Mouse (Mus musculus) granulocyte monocyte progenitor cell, adult 5-6 weeks (primary cell): ENCODE results near the gene Epsti1. TPM values are rescaled to one million over a fixed set of nuclear protein-coding genes. Genes with fewer than 3 reads are reported as not detected.

ENCODE experiments used
- ATAC-seq: replicated peaks from 2 replicates; pipeline ENCODE4 v1.8.0; 2016; ENCODE audit warnings: mild to moderate bottlenecking, moderate TSS enrichment, inconsistent platforms; ENCODE audit not compliant: poor library complexity, severe bottlenecking
- total RNA-seq, 2 experiments: library from RNA; stranded (forward) in 1 of 2; stranded (reverse) in 1 of 2; fragments of 200-712, 200-1000 nt in 1 of 2; fragments of >200 nt in 1 of 2; fragmentation: Nextera tagmentation in 1 of 2; gene quantifications; 2 replicates each; pipeline ENCODE4 v1.2.3; 2014 to 2017

The Epsti1 gene
- total RNA-seq (2014; fragmentation: Nextera tagmentation) = 6.5 and 9.5 TPM in 2 replicates
- 19.0 and 26.5 TPM in 2 replicates for total RNA-seq (2017)

DNA sequence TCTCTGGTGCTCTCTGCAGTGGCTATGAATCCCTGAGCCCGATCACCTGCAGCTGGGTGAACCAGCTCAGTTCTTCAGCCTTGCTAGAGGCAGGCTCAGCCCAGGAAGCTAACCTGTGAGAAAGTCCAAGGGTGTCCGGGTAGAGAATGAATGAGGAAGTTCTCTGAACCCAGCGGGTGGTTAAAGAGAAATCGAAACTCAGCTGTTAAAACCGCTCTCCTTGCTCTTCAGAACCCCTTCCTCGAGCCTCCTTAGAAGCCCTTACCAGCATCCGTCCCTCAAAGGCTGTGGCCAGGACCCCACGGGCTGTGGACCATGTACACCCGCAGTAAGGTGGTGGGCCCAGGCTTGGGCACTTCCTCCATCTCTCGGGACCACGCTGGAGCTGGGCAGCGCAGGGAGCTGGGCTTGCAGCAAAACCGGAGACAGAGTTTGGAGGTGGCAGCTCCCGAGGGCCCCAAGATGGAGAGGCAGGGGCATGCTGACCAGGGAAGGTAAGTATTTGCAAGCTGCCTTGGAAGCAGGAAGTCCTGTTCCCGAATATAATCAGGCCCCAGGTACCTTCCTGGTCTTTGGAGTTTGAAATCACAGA, at the start of gene Epsti1:
TSS of gene Epsti1 (plus strand) at position 69 of the 592 bp plus-strand sequence.
- peak; percentile 92 for ATAC-seq

DNA sequence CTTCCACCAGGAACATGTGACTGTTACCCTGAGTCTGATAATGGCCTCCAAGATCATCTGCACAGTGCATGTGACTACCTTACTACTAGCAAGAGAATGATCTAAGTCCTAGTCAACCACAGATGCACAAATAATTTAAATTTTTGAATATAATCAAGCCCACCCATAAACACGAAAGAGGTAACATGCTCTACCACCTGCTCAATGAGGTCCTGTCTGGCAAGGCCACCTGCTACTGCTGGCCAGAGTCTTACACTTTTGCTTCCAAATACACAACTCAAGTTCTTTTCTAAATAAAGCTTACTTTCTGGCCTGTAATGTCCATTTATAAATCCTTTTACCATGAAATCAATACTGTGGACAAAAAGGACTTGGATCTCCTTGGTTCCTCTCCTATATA, 44.1 kb upstream of the Epsti1 start:
- ATAC-seq = no peak

DNA sequence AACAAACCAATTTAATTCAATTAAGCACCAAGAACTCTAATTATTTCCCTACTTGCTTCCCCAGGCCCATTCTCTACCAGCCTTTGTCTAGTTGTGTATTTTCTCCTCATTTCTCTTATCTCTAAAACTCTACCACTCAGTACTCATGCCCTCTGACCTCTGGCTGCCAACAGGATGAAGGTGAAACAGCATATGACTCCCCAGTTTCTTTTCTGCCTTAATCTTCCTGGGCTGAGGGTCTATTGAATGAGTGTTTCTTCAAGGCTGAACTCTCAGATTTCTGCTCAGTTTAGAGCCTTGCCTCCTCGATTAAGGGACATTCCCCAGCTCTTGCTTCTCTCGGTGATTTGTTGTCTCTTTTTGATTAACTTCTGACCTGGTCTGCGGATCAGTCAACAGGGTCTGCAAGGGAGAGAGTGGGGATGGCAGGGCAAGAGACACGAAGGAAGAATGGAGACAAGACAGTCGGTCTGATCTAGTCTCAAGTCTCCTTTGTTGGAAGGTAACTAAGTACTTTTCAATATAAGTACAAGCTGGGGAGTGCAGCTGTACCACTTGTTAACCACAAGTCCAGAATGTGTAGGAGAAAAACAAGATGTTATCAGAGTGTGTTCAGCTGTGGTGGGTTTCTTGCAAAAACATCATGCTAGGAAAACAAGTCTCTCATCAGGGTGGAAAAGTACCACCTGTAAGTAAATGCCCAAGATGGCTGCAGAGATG, 43.0 kb upstream of the Epsti1 start:
- ATAC-seq = no peak

DNA sequence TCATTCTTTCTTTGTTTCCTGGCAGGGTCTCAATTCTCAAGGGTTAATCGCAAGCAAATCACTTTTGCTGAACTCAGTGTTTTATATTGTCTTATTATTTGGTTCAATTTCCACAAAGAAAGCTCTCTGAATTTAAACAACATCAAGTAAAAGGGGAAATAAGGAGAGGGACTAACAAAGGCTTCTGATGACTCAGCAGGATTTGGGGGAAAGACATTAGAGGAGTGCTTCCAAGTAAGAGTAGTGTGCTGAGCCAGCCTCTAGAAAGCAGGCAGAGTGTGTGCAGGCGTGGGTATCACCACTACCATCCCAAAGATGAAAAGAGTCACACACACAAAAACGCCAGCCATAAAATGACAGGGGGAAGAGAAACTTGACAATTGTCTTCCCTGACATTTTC, 40.0 kb upstream of the Epsti1 start:
- ATAC-seq = no peak; the same call in 1 of the 2 replicates

DNA sequence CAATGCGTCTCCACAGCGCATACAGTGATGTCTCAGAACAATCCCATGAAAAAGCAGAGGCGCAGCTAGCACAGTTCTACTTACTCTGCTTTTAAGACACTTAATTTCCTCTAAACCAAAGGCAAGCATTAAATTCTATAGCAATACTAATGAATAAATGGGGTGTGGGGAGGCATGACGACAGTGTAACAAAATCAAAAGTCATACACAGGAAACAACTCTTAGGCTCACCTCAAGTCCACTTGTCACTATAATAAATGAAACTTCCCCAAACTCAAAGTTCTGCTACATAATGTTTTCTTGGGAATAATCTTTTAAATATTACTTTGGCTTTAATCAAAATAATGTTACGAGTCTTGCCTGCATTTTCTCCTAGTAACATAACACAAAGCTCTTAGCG, 39.5 kb upstream of the Epsti1 start:
- ATAC-seq = no peak

DNA sequence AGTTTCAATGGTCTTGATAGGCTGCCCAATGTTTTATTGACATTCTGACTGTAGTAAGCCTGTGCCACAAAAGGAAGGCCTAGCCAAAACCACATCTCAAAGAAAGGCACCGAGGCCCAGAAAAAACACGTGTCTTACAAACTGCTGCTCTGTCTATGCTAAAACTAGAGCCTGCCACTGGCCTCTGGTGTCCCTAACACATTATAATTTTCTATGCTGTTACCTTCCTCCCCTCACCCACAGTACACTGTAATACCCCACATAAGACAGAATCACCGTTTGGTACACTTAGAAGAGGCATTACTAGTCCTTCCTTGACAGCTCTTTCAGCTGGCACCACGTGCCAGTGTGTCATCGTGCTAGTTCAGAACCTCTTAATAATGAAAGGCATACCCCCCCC, 36.4 kb upstream of the Epsti1 start:
- no peak for ATAC-seq

DNA sequence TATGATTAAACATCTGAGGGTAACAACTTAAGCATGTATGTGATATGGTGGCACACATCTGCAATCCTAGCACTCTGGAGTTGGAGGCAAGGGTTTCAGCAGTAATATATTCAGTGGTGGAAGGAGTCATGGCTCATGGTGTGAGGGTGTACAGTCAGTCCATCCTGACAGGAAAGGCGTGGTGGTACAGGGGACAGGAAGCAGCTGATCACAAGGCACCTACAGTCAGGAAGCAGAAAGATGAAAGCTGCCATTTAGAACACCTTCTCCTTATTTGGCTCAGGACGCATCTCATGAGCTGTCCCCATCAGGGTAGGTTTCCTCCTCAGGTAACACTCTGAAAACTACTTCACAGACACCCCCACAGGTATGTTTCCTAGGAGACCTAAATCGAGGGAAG, 33.1 kb upstream of the Epsti1 start:
- ATAC-seq = peak; percentile 10; the same call in 1 of the 2 replicates

DNA sequence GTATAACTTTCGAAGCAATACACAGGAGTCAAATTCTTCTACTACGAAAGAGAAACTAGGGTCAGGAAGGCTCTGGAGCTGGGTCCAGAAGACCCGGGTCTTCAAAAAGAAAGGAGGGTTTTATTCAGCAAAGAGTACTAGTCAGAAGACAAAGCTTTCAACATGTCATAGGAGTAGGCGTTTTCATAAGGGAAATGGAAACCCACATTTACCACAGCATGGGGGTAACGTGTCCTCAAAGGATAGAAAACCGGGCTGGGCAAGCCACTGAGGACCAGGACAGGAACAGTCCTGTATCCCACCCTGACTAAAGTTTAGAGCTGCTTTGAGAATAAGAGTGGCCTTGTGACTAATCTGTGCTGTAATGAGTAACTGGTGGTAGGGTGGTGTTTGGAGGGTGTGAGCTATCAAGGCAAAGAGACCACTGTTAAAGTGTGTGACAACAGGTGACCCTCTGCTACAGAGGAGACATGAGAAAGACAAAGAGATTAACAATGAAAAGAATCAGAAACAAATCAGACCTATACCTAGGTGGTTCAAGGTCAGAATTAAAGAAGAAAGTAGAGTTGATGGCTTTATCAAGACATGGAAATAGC, 32.6 kb upstream of the Epsti1 start:
- ATAC-seq = peak; percentile 76

DNA sequence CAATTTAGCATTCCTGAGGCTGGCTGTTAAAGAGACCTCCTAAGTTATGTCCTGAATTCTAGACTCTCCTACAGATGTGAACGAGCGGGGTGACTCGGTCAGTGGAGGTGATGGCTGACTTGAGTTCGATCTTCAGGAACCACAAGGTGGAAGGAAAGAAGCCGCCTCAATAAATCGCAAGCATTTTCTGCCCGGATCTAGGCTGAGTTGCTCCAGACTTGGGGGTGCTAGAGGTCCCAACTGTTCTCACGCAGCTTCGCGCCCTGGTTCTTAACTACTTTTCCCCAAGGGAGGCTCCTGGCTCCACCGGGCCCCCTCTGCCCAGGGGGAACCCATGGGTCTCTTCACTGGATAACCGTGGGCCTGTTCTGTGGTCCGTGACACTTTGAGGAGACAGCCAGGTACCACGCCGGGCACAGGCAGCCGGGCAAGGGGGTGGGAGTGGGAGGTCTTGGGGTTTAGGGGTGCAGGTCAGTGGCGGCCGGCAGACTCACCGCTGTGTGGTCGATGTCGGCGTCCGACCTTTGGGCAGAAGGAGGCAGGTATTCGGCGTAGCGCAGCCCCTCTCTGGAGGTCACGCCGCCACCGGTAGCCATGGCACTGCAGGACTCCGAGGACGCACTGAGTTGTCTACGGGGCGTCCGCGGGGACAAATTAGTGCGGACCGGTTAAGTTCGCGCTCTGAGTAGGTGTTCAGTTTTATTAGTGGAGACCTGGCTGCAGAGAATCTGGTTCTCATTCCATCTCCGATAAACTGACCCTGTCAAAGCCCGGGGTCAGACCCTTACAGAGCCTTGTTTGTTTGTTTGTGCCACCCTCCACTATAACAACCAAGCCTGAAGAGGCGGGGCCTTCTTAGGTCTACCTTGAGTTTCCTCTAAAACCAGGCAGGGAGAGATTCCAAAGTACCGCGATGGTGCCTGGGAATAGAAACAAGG, 29.5 kb upstream of the Epsti1 start, which contains the start of gene Dnajc15:
TSS of gene Dnajc15 (minus strand) at position 822 of the 938 bp plus-strand sequence.
- peak; percentile 84 for ATAC-seq

DNA sequence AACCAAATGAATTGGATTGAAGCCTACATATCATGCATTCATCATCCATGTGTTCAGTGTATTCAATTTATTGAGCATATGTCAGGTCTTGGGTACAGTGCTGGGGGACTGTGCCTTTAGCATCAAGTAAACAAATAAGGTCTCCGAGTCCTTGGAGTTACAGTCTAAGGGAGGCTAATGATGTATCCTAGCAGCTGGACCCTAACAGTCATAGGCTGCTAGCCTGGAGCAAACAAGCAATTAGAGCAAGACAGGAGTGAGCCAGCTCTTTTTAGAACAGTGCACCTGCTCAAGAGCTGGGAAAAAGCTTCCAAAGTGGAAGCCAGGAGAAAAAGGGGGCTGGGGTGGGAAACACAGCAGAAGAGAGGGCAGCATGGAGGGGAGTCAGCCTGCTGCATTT, 27.8 kb upstream of the Epsti1 start:
- ATAC-seq = no peak

DNA sequence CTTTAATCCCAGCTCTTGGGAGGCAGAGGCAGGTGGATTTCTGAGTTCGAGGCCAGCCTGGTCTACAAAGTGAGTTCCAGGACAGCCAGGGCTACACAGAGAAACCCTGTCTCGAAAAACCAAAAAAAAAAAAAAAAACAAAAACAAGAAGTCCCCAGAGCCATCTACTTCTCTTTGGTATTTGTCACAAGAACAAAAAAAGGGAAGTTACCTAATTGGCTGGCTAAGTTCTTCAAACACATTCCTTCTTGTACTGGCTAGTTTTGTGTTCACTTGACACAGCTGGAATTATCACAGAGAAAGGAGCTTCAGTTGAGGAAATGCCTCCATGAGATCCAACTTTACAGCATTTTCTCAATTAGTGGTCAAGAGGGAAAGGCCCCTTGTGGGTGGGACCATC, 26.2 kb upstream of the Epsti1 start:
- ATAC-seq = peak; percentile 82

DNA sequence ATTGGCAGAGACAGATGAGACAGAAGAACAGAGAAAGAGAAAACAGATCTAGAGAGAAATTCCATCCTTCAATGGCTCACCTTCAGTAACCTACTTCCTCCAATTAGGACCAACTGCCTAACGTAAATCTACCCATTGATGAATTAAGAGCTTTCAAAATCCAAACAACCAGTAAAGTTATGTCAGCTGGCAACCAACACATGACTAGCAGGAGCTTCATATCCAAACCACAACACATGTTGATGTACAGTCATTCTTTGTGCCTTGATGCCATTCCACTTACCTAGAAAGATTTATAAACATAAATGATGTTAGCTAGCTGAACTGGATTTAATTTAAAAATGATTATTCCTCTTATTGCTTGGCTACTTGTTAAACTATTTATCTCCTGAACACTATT, 22.0 kb upstream of the Epsti1 start:
- ATAC-seq = no peak

DNA sequence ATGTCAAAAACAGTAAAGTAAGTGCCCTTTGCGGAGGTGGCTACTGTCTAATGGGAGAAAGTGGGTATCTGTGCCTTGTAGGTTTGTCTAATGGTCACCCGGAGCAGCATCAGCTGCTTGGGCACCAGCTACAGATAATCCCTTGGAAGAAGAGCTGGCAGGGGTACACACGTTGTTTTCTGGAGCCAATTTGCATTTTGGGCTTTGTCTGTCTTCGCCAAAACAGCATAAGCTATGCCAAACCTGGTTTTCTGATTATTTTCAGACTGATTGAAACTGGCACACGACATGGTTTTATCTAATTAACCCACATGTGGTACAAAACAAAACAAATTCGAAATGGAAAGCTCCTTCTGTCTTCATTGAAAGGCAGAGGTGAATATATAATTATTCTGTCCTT, 21.4 kb upstream of the Epsti1 start:
- no peak for ATAC-seq

DNA sequence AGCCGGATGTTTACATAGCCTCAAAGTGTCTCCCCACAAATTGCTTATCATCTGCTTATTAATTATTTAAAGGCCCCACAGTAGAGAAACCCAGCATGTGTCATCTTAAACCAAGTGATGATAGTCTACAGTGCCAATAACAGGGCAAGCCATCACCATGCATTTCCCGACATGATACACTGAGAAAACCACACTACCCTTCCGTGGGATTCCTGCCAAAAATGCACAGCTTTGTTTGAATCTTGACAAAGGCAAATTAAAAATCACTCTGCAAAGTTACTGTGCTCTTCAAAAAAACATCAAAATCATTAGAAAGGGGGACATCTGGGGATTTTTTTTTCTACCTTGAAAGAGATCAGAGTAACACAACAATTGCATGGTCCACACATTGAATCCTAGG, 17.7 kb upstream of the Epsti1 start:
- ATAC-seq = no peak

DNA sequence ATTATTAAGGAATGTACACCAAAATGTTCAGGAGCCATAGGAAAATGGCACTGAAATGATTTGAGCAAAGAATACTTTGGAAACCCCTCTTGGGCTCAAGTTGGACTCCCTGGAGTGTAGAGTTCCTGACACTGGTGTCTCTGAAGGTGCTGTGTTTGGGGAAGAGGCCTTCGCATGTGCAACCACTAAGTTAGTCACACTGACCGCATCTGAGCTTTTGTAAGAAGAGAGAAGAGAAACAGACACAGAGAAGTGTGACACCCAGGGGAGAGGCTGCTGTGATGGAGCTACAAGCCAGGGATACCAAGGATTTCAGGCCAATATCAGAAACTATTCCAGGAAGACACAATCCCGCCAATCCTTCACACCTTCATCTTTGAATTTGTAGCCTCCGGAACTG, 17.1 kb upstream of the Epsti1 start:
- ATAC-seq = peak; percentile 53

DNA sequence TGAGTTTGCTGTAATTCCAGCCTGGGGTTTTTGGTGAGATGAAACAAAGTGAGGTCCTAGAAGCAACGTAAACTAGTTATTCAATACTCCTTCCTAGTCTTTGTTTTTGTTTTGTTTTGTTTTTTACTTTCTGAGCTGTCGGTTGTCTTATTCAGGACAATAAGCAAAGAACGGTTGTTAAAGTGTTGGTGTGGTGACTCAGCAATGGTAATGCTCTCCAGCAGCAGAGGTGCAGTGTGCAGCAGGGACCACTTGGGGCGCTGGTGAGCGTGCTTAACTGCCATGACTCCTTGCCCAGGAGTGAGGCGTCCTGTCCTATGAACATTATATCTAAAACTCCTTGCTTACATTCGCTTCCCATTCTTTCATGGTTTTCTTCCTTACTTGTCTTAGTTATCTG, 14.1 kb upstream of the Epsti1 start:
- no peak for ATAC-seq

DNA sequence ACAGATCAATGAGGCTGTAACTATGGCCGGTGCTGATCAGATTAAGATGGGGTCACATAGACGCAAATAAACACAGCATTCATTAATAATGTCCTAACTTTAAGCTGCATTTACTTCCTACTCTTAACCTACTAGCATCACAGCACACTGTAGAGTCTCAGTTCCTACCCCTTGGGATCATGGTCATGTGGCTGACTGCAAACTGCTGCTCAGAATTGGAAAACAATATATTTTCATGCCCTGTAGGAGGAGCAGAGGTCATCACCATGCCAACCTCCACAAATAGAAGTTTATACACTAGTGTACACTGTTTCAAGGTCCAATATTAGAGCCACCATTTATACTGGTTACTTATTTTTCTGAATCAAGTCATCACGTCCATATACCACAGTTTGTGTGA, 8.1 kb upstream of the Epsti1 start:
- no peak for ATAC-seq

DNA sequence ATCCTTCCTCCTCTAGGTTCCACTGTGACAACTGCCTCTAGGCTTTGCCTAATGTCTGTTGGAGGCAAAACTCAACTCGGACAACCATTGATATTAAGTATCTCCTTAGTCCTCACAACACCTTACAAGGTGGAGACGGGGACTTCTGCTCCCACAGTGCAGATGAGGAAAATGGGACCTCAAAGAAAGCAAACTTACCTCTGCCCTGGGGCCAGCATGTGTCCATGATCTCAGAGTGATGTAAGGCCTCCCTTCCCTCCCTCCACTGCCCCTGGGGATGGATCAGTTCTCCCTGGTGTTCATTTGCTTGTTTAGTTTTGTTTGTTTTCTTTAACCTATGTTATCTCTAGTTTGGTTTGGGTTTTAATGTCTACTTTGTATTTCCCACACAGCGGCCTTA, 1.5 kb upstream of the Epsti1 start:
- ATAC-seq = no peak

DNA sequence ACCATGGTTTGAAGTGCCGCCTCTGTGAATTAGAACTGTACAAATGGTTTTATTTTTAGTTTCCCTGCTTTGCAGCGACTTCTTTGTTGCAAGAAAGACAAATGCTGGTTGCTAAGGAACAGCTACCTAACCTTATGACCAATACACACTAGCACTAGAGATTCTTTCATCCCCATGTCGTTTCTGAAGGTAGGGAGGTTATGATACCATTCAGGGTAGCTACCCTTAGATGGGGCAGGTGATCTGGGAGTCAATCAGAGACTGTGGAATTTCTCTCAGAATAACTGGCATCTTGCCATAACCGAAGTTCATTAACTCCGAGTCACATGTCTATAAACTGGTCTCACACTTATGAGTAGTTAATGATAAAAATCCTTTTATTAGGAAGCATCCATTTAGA, 1.4 kb downstream of the Epsti1 start:
- no peak for ATAC-seq

DNA sequence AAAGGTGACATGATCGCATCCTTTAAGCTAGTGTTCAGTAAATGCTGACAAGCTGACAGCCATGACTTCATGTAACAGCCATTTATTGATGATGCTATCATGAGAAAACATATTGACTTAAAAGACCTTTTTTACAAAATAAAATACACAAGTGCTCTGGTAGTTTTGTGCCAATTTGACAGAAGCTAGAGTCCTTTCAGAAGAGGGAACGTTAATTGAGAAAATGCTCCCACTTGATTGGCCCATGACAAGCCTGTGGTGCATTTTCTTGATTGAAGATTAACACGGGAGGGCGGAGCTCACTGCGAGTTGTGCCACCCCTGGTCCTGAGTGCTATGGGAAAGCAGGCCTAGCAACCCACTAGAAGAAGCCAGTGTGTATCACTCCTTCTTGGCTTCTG, 2.5 kb downstream of the Epsti1 start:
- no peak for ATAC-seq

DNA sequence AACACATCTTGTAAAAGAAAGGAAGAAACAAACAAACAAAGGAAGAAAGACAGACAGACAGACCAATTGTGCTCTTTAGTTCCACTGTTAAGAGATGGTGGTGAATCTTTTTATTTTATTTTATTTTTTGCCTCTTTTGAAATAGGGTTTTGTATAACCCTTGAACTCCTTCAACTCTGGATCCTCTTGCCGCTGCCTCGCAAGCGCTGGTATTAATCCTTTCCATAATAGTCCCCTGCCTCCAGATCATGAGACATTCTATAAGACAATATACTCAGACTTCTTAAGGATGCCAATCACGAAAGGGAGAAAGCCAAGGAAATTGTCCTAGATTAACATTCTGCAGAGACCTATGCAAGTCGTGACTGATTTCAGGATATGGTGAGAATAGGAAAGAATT, 11.7 kb downstream of the Epsti1 start:
- no peak for ATAC-seq
